In the genomic region with DNA sequence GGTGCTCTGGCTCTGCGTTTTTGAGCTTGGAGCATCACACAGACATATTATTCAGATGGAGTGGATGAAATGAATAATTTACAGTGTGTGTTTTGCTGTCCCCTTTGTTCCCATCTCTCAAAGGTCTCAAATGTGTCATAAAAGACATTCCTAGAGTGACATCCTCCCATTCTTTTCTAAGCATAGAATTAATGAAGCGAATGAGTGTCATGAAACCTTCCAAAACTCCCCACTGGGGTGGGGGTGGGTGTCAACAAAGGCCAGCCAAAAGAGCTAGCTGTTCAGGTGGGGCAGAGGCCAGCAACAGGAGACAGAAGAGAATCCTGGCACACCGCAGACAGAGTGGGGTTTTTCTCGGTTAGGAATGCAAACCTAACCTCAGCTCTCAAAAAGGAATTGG, we compare ENCODE assay signal across 23 mouse cellular contexts.
DNase-seq lines count a peak whose midpoint lies in the region; ATAC-seq and TF ChIP-seq lines count a peak whose summit lies in the region.
"Had no signal": no experiment of that assay in that cellular context is flagged by ENCODE, and none has a peak within 500 bp of the region (broad histone marks: within the 10 kb centered on the region; RNA-seq: fewer than 3 reads in every experiment).

No protein-coding gene starts in this region.

- H3K4me1 ChIP-seq in hindbrain, embryonic 13.5 days (replicated peaks): peaks cover 8% of the 10 kb centered on the region; the same call in 1 of the 2 replicates
- no peaks in the 10 kb centered on the region for H3K4me1 ChIP-seq in hindbrain, postnatal 0 days (ENCODE audit: insufficient read depth, low read length)
- H3K4me1 ChIP-seq: hindbrain, embryonic 15.5 days had no signal

- no peak overlapping the region for H3K9ac ChIP-seq in hindbrain, embryonic 13.5 days
- no peak overlapping the region for H3K9ac ChIP-seq in hindbrain, postnatal 0 days (replicated peaks; ENCODE audit: low read length)
- H3K9ac ChIP-seq: forebrain, postnatal 0 days; hindbrain, embryonic 15.5 days; liver, embryonic 13.5 days; midbrain, embryonic 13.5 days had no signal

- H3K27me3 ChIP-seq in hindbrain, embryonic 13.5 days: no peaks in the 10 kb centered on the region
- no peaks in the 10 kb centered on the region for H3K27me3 ChIP-seq in hindbrain, postnatal 0 days (ENCODE audit: insufficient read depth, low read length)
- H3K27me3 ChIP-seq: CH12.LX; hindbrain, embryonic 15.5 days; liver, embryonic 13.5 days; midbrain, embryonic 13.5 days had no signal

- H3K27ac ChIP-seq in hindbrain, embryonic 13.5 days: peak overlapping the region; percentile 15; the same call in 1 of the 2 replicates
- H3K27ac ChIP-seq in hindbrain, postnatal 0 days: no peak overlapping the region
- H3K27ac ChIP-seq: embryonic facial prominence, embryonic 10.5 days; heart, embryonic 10.5 days; hindbrain, embryonic 15.5 days; liver, embryonic 13.5 days; midbrain, embryonic 13.5 days had no signal

- no peaks in the 10 kb centered on the region for H3K36me3 ChIP-seq in hindbrain, embryonic 13.5 days
- H3K36me3 ChIP-seq in hindbrain, postnatal 0 days (ENCODE audit: insufficient read depth, low read length): no peaks in the 10 kb centered on the region
- H3K36me3 ChIP-seq: embryonic facial prominence, embryonic 10.5 days; G1E; heart, embryonic 10.5 days; hindbrain, embryonic 15.5 days; liver, embryonic 13.5 days; midbrain, embryonic 13.5 days had no signal

- H3K4me3 ChIP-seq in hindbrain, embryonic 13.5 days: no peak overlapping the region
- H3K4me3 ChIP-seq in hindbrain, postnatal 0 days (ENCODE audit: low read length): no peak overlapping the region
- H3K4me3 ChIP-seq: embryonic facial prominence, embryonic 10.5 days; heart, embryonic 10.5 days; hindbrain, embryonic 15.5 days; liver, embryonic 13.5 days; midbrain, embryonic 13.5 days had no signal

- no peak overlapping the region for H3K4me2 ChIP-seq in hindbrain, embryonic 13.5 days
- no peak overlapping the region for H3K4me2 ChIP-seq in hindbrain, postnatal 0 days (ENCODE audit: low read depth, low read length)
- H3K4me2 ChIP-seq: hindbrain, embryonic 15.5 days; liver, embryonic 13.5 days; midbrain, embryonic 13.5 days had no signal

- WGBS in hindbrain, embryonic 13.5 days: 45% methylated on average over 4 of the region's 4 CpGs
- WGBS in hindbrain, postnatal 0 days: 36% methylated on average over 4 of the region's 4 CpGs

- H3K9me3 ChIP-seq in hindbrain, embryonic 13.5 days: no peaks in the 10 kb centered on the region
- no peaks in the 10 kb centered on the region for H3K9me3 ChIP-seq in hindbrain, postnatal 0 days (ENCODE audit: low read length)
- H3K9me3 ChIP-seq: embryonic facial prominence, embryonic 10.5 days; heart, embryonic 10.5 days; hindbrain, embryonic 15.5 days; liver, embryonic 13.5 days; midbrain, embryonic 13.5 days had no signal

- no peak for ATAC-seq in hindbrain, embryonic 13.5 days (ENCODE audit: low FRiP score)
- no peak for ATAC-seq in hindbrain, postnatal 0 days
- ATAC-seq in granulocyte monocyte progenitor cell, adult 5-6 weeks (replicated peaks; ENCODE audit: poor library complexity, severe bottlenecking): no peak
- ATAC-seq: forebrain, postnatal 0 days; intestine, embryonic 16.5 days; midbrain, embryonic 13.5 days had no signal

- DNase-seq in hindbrain, postnatal 0 days (ENCODE audit: low spot score): no peak
- peak; percentile 18 for DNase-seq in thymus, postnatal 0 days (ENCODE audit: low spot score)
- no peak for DNase-seq in thymus, adult 18-20 months
- peak; percentile 11 for DNase-seq in retina, postnatal 1 day
- DNase-seq in lung, postnatal 10 days: no peak
- DNase-seq: adrenal gland, adult 8-10 months; B cell, adult 2 months; cerebellum, adult 18-20 months; forebrain, postnatal 0 days; heart, postnatal 4 days; kidney, adult 9 months; kidney, postnatal 25 days; liver, embryonic 13.5 days; lung, adult 2 months had no signal

- TF ChIP-seq CTCF in hindbrain, postnatal 0 days (IDR thresholded peaks at IDR 0.05; ENCODE audit: low read depth): no peak

Comparison
In these comparisons a context has a peak if more than half of its experiments do, and no peak if none do; other contexts are left out.
1. DNase-seq: peak in thymus, postnatal 0 days (single experiment) and retina, postnatal 1 day (single experiment); none in hindbrain, postnatal 0 days (single experiment), thymus, adult 18-20 months (0 of 2) and lung, postnatal 10 days (single experiment).